Mouse (Mus musculus): ENCODE results near the gene Scn5a. TPM values are rescaled to one million over a fixed set of nuclear protein-coding genes. Genes with fewer than 3 reads are reported as not detected.

Gene Scn5a
- polyA plus RNA-seq, 1 experiment, result 9.8 TPM

DNA sequence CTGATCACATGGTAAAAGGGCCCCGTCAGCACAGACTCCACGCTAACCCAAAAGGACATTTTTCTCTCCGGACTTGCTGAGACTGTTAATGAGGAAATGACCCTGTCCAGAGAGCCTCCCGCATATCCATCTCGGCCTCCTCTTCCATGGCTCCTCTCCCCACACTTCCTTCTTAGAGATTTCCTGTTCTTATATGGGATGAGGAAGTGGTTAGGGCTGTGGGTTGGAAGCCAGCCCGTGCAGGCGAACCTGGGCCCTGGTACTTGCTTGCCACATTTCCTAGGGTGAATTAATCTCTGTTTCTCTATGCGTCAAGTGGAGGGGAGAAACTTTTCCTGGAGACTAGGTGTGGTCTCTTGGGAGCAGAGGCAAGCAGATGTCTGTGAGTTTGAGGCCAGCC, 10.1 kb downstream of the Scn5a start:
- no peaks in the 10 kb centered on the region for H3K4me1 ChIP-seq (ENCODE audit: control insufficient read depth, insufficient read depth, low read length)
- DNase-seq, result no peak
- WGBS, result 42% methylated on average over 8 of the region's 8 CpGs
- TF ChIP-seq CTCF (IDR thresholded peaks at IDR 0.05; ENCODE audit: insufficient read depth, low read length), result no peak
- TF ChIP-seq POLR2A (IDR thresholded peaks at IDR 0.05; ENCODE audit: borderline replicate concordance, extremely low read depth, low read depth, low read length), result no peak
- H3K4me3 ChIP-seq (replicated peaks; ENCODE audit: extremely low read depth, low read depth, low read length), result no peak overlapping the region

GRCm38 (mm10) chr9:119567800-119568199, 11.0 kb downstream of the Scn5a start:
- Histone ChIP-seq H3K4me3 (replicated peaks; ENCODE audit: extremely low read depth, low read depth, low read length) (no peak overlapping the region), H3K4me1 (ENCODE audit: control insufficient read depth, insufficient read depth, low read length) (no peaks in the 10 kb centered on the region)
- DNase-seq, result no peak
- TF ChIP-seq POLR2A (IDR thresholded peaks at IDR 0.05; ENCODE audit: borderline replicate concordance, extremely low read depth, low read depth, low read length) (no peak), CTCF (IDR thresholded peaks at IDR 0.05; ENCODE audit: insufficient read depth, low read length) (no peak)
- WGBS, result 82% methylated on average over 5 of the region's 5 CpGs

DNA sequence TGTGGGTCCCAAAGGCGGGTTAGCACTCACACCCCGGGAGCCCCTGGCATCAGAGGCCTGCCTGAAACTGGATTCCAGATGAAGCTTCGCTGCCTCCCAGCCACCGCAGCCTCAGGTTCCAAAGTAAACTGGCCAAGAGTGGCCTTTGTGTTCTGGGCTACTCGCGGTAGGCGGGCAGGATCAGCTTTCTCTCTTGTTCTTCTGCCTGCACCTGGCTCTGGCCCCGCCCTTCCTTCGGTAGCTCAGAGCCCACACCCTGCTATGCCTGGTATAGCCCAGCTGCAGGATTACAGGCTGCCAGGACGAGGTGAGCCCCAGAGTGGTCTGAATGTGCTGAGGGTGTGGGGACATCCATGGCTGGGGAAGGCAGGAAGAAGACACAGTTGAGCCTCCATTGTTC, 12.6 kb downstream of the Scn5a start:
- H3K4me3 ChIP-seq (replicated peaks; ENCODE audit: extremely low read depth, low read depth, low read length), result no peak overlapping the region
- WGBS, result 22% methylated on average over 10 of the region's 10 CpGs
- H3K4me1 ChIP-seq (ENCODE audit: control insufficient read depth, insufficient read depth, low read length), result no peaks in the 10 kb centered on the region
- no peak for TF ChIP-seq POLR2A (IDR thresholded peaks at IDR 0.05; ENCODE audit: borderline replicate concordance, extremely low read depth, low read depth, low read length)
- TF ChIP-seq CTCF (IDR thresholded peaks at IDR 0.05; ENCODE audit: insufficient read depth, low read length), result no peak
- no peak for DNase-seq

DNA sequence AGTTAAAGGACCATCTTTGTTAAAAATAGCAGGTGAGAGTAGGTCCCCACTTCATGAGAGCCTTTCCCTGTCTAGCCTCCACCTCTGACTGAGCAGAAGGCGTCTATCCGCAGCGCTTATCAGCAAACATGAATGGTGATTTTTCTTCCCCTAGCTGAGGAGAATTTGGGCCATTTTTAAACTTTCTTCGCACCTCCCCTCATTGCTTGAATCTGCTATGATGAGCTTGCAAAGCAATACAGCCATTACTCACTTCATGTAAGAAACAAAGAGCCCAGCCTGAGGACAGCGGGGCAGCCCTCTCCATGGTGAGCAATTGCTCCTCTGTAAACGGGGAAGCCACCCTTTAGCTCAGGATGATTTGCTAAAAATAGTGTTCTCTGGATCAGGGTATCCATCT, 14.0 kb downstream of the Scn5a start:
- no peak overlapping the region for H3K4me3 ChIP-seq (replicated peaks; ENCODE audit: extremely low read depth, low read depth, low read length)
- WGBS, result 69% methylated on average over 6 of the region's 6 CpGs
- H3K4me1 ChIP-seq (ENCODE audit: control insufficient read depth, insufficient read depth, low read length), result no peaks in the 10 kb centered on the region
- TF ChIP-seq CTCF (IDR thresholded peaks at IDR 0.05; ENCODE audit: insufficient read depth, low read length) (no peak), POLR2A (IDR thresholded peaks at IDR 0.05; ENCODE audit: borderline replicate concordance, extremely low read depth, low read depth, low read length) (no peak)
- no peak for DNase-seq

GRCm38 (mm10) chr9:119563617-119564016, 15.2 kb downstream of the Scn5a start:
- TF ChIP-seq CTCF (IDR thresholded peaks at IDR 0.05; ENCODE audit: insufficient read depth, low read length), result no peak
- no peak for TF ChIP-seq POLR2A (IDR thresholded peaks at IDR 0.05; ENCODE audit: borderline replicate concordance, extremely low read depth, low read depth, low read length)
- Histone ChIP-seq H3K4me1 (ENCODE audit: control insufficient read depth, insufficient read depth, low read length) (no peaks in the 10 kb centered on the region), H3K4me3 (replicated peaks; ENCODE audit: extremely low read depth, low read depth, low read length) (no peak overlapping the region)
- DNase-seq, result no peak
- WGBS, result 42% methylated on average over 6 of the region's 6 CpGs

DNA sequence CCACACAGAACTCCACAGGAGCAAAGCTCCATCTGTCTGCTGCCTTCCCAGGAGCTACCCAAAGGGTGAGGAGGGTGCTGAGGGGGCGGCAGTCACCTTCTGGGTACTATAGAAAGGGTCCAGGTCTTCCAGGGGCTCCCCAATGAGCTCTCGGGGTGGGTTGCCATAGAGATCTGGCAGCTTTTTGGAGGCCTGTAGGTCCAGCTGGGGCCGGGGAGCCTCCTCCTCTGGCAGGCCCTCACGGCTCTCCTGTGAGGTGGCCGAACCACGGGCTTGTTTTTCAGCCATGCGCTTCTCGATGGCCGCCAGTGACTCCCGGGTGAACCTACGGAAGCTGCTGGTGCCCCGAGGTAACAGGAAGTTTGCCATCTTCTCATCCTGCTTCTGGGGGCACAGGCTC, 16.6 kb downstream of the Scn5a start:
- DNase-seq, result no peak
- TF ChIP-seq POLR2A (IDR thresholded peaks at IDR 0.05; ENCODE audit: borderline replicate concordance, extremely low read depth, low read depth, low read length) (no peak), CTCF (IDR thresholded peaks at IDR 0.05; ENCODE audit: insufficient read depth, low read length) (no peak)
- Histone ChIP-seq H3K4me1 (ENCODE audit: control insufficient read depth, insufficient read depth, low read length) (no peaks in the 10 kb centered on the region), H3K4me3 (replicated peaks; ENCODE audit: extremely low read depth, low read depth, low read length) (no peak overlapping the region)
- WGBS, result 55% methylated on average over 12 of the region's 12 CpGs

- H3K4me1 ChIP-seq (ENCODE audit: control insufficient read depth, insufficient read depth, low read length), result no peaks in the 10 kb centered on the region
- no peak for TF ChIP-seq CTCF (IDR thresholded peaks at IDR 0.05; ENCODE audit: insufficient read depth, low read length)
- TF ChIP-seq POLR2A (IDR thresholded peaks at IDR 0.05; ENCODE audit: borderline replicate concordance, extremely low read depth, low read depth, low read length), result no peak
- WGBS, result 70% methylated on average over 8 of the region's 8 CpGs
- DNase-seq, result no peak
- no peak overlapping the region for H3K4me3 ChIP-seq (replicated peaks; ENCODE audit: extremely low read depth, low read depth, low read length)
Measured at GRCm38 (mm10) chr9:119561746-119562145, 17.1 kb downstream of the Scn5a start.

GRCm38 (mm10) chr9:119559537-119560276, 19.1 kb downstream of the Scn5a start:
- Histone ChIP-seq H3K4me1 (ENCODE audit: control insufficient read depth, insufficient read depth, low read length) (no peaks in the 10 kb centered on the region), H3K4me3 (replicated peaks; ENCODE audit: extremely low read depth, low read depth, low read length) (no peak overlapping the region)
- peak; percentile 12 for DNase-seq
- TF ChIP-seq POLR2A (IDR thresholded peaks at IDR 0.05; ENCODE audit: borderline replicate concordance, extremely low read depth, low read depth, low read length) (no peak), CTCF (IDR thresholded peaks at IDR 0.05; ENCODE audit: insufficient read depth, low read length) (no peak)
- WGBS, result 47% methylated on average over 16 of the region's 16 CpGs

DNA sequence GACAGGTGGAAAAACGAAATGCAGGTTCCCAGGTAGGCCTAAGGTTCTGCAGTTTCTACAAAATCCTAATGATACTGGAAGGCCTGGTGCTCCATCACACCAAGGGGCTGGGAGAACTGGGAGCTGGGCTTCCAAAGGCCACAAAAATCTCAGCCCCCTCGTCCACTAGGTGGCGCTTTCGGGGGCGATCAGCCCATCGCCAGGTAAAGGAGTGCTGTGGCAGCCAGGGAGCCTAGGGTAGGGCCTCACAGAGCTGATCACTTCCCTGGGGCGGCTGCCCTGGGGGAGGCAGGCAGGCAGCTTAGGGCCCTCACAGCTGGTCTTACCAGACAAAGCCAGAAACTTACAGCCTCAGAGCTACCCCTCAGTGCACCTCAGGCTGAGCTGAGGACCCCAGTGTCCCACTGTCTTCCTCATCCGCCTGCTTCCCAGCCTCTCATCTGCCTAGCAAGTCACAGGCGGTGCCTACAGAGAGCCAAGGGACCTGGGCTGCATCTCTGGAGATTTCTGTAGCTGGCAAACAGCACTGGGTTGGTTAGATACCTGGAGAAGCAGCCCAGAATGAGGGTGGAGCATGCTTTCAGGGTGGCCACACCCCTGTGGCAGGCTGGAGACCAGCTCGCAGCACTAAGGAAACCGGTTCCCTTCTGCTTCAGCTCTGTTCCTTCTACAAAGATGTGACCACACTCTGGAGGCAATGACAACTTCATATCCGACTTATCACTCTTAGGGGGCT, 20.5 kb downstream of the Scn5a start:
- no peak overlapping the region for H3K4me3 ChIP-seq (replicated peaks; ENCODE audit: extremely low read depth, low read depth, low read length)
- no peaks in the 10 kb centered on the region for H3K4me1 ChIP-seq (ENCODE audit: control insufficient read depth, insufficient read depth, low read length)
- peak; percentile 31 for DNase-seq
- no peak for TF ChIP-seq POLR2A (IDR thresholded peaks at IDR 0.05; ENCODE audit: borderline replicate concordance, extremely low read depth, low read depth, low read length)
- TF ChIP-seq CTCF (IDR thresholded peaks at IDR 0.05; ENCODE audit: insufficient read depth, low read length), result peak; percentile 41
- 32% methylated on average over 12 of the region's 12 CpGs for WGBS

DNA sequence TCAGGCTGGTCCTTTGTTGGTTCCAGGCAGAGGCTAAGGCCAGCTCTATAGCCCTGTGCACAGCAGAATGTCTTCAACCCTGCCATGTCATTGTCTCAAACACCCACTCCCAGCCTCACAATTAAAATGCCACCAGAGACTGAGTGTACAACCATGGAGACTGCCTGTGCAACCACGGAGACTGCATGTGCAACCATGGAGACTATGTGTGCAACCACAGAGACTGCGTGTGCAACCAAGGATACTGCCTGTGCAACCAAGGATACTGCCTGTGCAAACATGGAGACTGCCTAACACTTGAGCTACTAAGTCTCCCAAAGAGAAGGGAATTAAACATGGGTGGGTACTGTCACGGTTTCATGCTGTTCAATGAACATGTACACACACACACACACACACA, 22.8 kb downstream of the Scn5a start:
- DNase-seq, result no peak
- no peak for TF ChIP-seq POLR2A (IDR thresholded peaks at IDR 0.05; ENCODE audit: borderline replicate concordance, extremely low read depth, low read depth, low read length)
- no peak for TF ChIP-seq CTCF (IDR thresholded peaks at IDR 0.05; ENCODE audit: insufficient read depth, low read length)
- WGBS, result 77% methylated on average over 3 of the region's 3 CpGs
- no peaks in the 10 kb centered on the region for H3K4me1 ChIP-seq (ENCODE audit: control insufficient read depth, insufficient read depth, low read length)
- H3K4me3 ChIP-seq (replicated peaks; ENCODE audit: extremely low read depth, low read depth, low read length), result no peak overlapping the region
